Mouse (Mus musculus): ENCODE measurements around the gene Slc7a5.

DNA sequence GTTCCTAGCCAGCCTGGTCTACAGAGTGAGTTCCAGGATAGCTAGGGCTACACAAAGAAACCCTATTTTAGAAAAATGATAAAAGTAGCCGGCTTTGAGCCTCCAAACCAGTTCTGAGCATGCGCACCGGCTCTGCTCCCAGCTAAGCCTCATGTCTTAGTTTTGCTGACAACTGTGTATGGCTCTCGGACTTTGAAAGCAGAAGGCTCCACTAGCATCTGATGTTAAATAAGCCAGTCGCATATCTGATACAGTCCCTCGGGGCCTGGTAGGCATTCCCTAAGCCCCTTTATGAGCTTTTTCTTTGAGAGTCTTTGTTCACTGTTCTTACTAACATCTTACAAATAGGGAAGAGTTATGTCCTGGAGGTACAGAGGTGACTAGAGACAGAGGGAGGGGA, 59.5 kb downstream of the Slc7a5 start:
- no peak for TF ChIP-seq POLR2A (IDR thresholded peaks at IDR 0.05; ENCODE audit: insufficient read depth, low read length)
- TF ChIP-seq EP300 (IDR thresholded peaks at IDR 0.05; ENCODE audit: insufficient read depth, low read depth, low read length) = no peak
- TF ChIP-seq CTCF (IDR thresholded peaks at IDR 0.05; ENCODE audit: low read depth, low read length) = no peak
